Mouse (Mus musculus): ENCODE measurements around the gene Ubl7. TPM values are rescaled to one million over a fixed set of nuclear protein-coding genes. Genes with fewer than 3 reads are reported as not detected.

Ubl7 gene
- polyA plus RNA-seq, 1 experiment from 2014 or later: 115 TPM

DNA sequence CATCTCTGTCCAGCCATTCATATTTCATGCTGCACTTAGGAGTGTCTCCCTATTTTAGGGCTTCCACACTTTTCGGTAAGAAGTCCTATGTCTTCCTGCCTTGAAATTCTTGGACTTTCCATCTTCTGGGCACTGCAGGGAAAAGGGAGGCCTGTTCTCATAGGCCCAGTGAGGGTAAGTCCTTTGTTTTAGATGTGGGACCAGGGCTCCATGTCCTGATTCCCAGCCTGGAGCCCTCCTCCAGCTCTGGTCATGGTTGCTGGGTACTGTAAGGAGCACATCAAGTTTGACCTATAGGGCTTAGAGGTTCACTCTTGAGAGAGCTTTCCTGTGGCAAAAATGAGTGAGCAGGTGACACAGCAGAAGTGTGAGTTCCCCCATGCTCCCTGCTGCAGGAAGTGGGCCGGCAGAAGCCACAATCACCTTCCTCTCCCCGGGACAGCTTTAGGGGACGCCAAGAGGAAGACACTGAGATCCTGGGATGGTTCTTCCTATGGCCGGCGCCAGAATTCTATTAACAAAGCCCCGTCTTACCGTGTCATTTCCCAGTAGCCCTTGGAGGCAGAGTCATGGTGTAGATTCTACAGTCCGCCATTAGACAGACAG, 57.5 kb downstream of the Ubl7 start:
- ATAC-seq (replicated peaks; ENCODE audit: insufficient number of reproducible peaks, low FRiP score, low TSS enrichment, low read depth) (no peak), DNase-seq (ENCODE audit: low spot score) (no peak)
- Histone ChIP-seq H3K27me3 (ENCODE audit: control insufficient read depth, insufficient read depth, low read length) (no peaks in the 10 kb centered on the region), H3K9me3 (replicated peaks; ENCODE audit: control insufficient read depth, low read length) (no peaks in the 10 kb centered on the region), H3K4me1 (ENCODE audit: control insufficient read depth, insufficient read depth, low read length) (peaks cover 7% of the 10 kb centered on the region; the same call in 1 of the 2 replicates), H3K9ac (replicated peaks; ENCODE audit: low read length) (no peak overlapping the region), H3K4me3 (ENCODE audit: low read depth, low read length) (no peak overlapping the region), H3K27ac (replicated peaks; ENCODE audit: low read depth, low read length) (no peak overlapping the region), H3K36me3 (replicated peaks; ENCODE audit: control insufficient read depth, insufficient read depth, low read depth, low read length) (no peaks in the 10 kb centered on the region), H3K4me2 (ENCODE audit: low read depth, low read length) (no peak overlapping the region)
- WGBS: 88% methylated on average over 9 of the region's 9 CpGs

DNA sequence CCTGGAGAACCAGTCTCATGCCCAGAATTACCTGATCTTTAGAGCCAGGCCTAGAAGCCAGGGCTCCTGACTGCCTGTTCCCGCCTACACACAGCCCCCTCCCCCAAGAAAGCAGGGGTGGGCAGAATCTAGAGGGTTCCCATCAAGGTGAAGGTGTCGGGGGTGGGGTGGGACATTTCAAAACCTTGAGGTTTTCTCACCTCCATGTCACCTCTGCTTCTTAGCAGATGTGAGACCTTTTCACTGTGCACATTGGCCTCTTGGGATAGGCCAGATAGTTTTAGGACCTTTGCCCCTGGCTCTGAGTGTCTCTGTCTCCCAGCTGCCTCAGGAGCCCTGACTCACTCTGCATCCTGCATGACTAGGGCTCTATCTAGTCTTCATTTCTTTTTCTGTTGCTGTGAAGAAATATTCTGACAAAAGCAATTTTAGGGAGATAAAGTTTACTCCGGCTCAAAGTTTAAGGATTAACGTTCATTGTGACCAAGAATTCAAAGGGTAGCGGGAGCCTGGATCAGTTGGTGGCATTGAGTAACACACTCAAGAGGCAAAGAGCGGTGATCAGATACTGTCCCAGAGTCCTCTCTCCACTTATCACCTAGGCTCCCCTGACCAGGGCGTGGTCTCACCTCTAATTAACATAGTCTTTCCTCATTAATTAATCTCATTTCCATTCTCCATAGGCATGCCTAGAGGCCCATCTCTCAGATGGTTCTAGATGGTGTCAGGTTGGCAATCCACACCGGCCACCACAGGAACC, 58.2 kb downstream of the Ubl7 start:
- H3K27me3 ChIP-seq (ENCODE audit: control insufficient read depth, insufficient read depth, low read length): no peaks in the 10 kb centered on the region
- H3K9me3 ChIP-seq (replicated peaks; ENCODE audit: control insufficient read depth, low read length): no peaks in the 10 kb centered on the region
- no peaks in the 10 kb centered on the region for H3K36me3 ChIP-seq (replicated peaks; ENCODE audit: control insufficient read depth, insufficient read depth, low read depth, low read length)
- no peak overlapping the region for H3K27ac ChIP-seq (replicated peaks; ENCODE audit: low read depth, low read length)
- no peak overlapping the region for H3K4me3 ChIP-seq (ENCODE audit: low read depth, low read length)
- peaks cover 7% of the 10 kb centered on the region; the same call in 1 of the 2 replicates for H3K4me1 ChIP-seq (ENCODE audit: control insufficient read depth, insufficient read depth, low read length)
- ATAC-seq (replicated peaks; ENCODE audit: insufficient number of reproducible peaks, low FRiP score, low TSS enrichment, low read depth): no peak
- WGBS: 88% methylated on average over 8 of the region's 8 CpGs
- no peak overlapping the region for H3K9ac ChIP-seq (replicated peaks; ENCODE audit: low read length)
- DNase-seq (ENCODE audit: low spot score): no peak
- no peak overlapping the region for H3K4me2 ChIP-seq (ENCODE audit: low read depth, low read length)

DNA sequence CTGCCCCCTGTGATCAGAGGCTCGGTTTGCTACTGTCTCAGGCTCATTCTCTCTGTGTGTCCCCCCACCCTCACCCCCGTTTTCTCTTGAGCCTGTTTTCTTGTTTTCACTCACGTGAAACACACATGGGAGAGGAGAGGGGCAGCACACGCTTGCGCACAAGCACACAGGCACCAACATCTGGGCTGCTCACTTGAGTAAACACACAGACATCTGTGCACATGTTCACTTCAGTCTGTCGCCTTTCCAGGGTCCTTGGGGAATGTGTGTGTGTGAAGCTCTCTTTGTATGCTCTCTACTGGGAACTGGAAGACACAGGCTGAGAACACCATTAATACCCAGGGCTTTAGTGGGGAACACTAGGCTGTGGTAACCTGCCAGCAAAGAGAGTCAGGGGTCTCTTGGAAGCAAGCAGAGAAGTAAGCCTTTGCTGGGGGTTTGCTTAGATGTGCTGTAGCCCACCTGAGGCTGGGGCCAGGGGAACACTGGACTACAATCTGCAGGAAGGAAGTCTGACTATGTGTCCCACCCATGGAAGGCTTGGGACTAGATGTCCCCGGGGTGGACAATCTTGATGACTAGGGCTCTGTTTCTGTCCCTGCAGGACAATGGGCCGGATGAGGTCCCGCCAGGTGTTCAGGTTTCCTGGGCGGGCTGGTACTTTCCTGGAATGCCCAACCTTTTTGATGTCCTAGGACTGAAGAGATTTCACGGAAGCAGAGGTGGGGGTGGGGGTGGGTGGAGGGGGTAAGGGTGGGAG, 59.1 kb downstream of the Ubl7 start:
- H3K27ac ChIP-seq (replicated peaks; ENCODE audit: low read depth, low read length): no peak overlapping the region
- no peaks in the 10 kb centered on the region for H3K36me3 ChIP-seq (replicated peaks; ENCODE audit: control insufficient read depth, insufficient read depth, low read depth, low read length)
- ATAC-seq (replicated peaks; ENCODE audit: insufficient number of reproducible peaks, low FRiP score, low TSS enrichment, low read depth) (no peak), DNase-seq (ENCODE audit: low spot score) (no peak)
- no peaks in the 10 kb centered on the region for H3K27me3 ChIP-seq (ENCODE audit: control insufficient read depth, insufficient read depth, low read length)
- 72% methylated on average over 11 of the region's 11 CpGs for WGBS
- no peak overlapping the region for H3K9ac ChIP-seq (replicated peaks; ENCODE audit: low read length)
- no peak overlapping the region for H3K4me3 ChIP-seq (ENCODE audit: low read depth, low read length)
- H3K4me1 ChIP-seq (ENCODE audit: control insufficient read depth, insufficient read depth, low read length): peaks cover 7% of the 10 kb centered on the region; the same call in 1 of the 2 replicates
- H3K4me2 ChIP-seq (ENCODE audit: low read depth, low read length): no peak overlapping the region
- no peaks in the 10 kb centered on the region for H3K9me3 ChIP-seq (replicated peaks; ENCODE audit: control insufficient read depth, low read length)

DNA sequence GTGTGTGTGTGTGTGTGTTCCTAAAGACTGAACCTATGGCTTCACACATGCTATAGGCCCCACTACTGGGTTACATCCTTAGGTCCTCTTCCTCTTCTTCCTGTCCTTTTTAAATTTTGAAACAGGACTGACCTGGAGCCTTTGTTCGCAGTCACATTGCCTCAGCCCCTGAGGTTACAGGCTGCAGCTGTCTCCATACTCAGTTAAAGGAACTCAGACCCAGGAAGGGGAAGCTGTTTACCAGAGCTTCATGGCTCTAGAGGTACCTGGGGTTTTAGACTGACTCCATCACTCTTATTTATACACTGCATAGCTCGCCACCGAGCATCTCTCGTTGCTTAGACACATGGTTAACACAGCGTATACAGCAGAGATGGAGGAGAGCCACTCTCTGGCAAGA, 60.6 kb downstream of the Ubl7 start:
- H3K9me3 ChIP-seq (replicated peaks; ENCODE audit: control insufficient read depth, low read length): no peaks in the 10 kb centered on the region
- no peaks in the 10 kb centered on the region for H3K27me3 ChIP-seq (ENCODE audit: control insufficient read depth, insufficient read depth, low read length)
- no peak overlapping the region for H3K4me2 ChIP-seq (ENCODE audit: low read depth, low read length)
- no peak for ATAC-seq (replicated peaks; ENCODE audit: insufficient number of reproducible peaks, low FRiP score, low TSS enrichment, low read depth)
- H3K36me3 ChIP-seq (replicated peaks; ENCODE audit: control insufficient read depth, insufficient read depth, low read depth, low read length): no peaks in the 10 kb centered on the region
- no peak overlapping the region for H3K27ac ChIP-seq (replicated peaks; ENCODE audit: low read depth, low read length)
- no peak for DNase-seq (ENCODE audit: low spot score)
- no peak overlapping the region for H3K4me3 ChIP-seq (ENCODE audit: low read depth, low read length)
- peaks cover 7% of the 10 kb centered on the region; the same call in 1 of the 2 replicates for H3K4me1 ChIP-seq (ENCODE audit: control insufficient read depth, insufficient read depth, low read length)
- WGBS: 91% methylated on average over 5 of the region's 5 CpGs
- no peak overlapping the region for H3K9ac ChIP-seq (replicated peaks; ENCODE audit: low read length)

DNA sequence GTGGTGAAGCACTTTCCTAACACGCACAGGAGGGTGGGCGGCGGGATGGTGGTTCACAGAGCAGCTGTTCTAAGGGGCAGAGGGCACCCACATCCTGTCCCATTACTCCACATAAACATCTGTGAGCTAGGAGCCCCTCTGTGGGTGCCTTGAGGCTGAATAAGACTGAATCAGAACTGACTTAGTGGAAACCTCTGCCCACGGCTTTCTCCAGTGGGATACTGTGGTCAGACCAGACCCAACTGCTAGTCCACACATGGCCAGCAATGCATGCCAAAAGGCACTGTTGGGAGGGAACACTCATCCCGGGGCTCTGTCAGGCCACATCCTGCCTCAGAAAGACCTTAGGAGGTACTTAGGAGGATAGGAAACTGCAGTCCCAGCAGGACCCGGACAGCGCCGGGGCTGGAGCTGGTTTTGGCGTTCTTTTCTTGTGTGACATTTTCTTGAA, 61.4 kb downstream of the Ubl7 start:
- DNase-seq (ENCODE audit: low spot score): no peak
- Histone ChIP-seq H3K4me2 (ENCODE audit: low read depth, low read length) (no peak overlapping the region), H3K4me1 (ENCODE audit: control insufficient read depth, insufficient read depth, low read length) (peaks cover 7% of the 10 kb centered on the region; the same call in 1 of the 2 replicates), H3K27ac (replicated peaks; ENCODE audit: low read depth, low read length) (peak overlapping the region; percentile 35), H3K4me3 (ENCODE audit: low read depth, low read length) (no peak overlapping the region), H3K9me3 (replicated peaks; ENCODE audit: control insufficient read depth, low read length) (no peaks in the 10 kb centered on the region), H3K9ac (replicated peaks; ENCODE audit: low read length) (no peak overlapping the region; the same call in none of the 2 replicates), H3K36me3 (replicated peaks; ENCODE audit: control insufficient read depth, insufficient read depth, low read depth, low read length) (no peaks in the 10 kb centered on the region), H3K27me3 (ENCODE audit: control insufficient read depth, insufficient read depth, low read length) (no peaks in the 10 kb centered on the region)
- WGBS: 60% methylated on average over 9 of the region's 9 CpGs
- no peak for ATAC-seq (replicated peaks; ENCODE audit: insufficient number of reproducible peaks, low FRiP score, low TSS enrichment, low read depth)

DNA sequence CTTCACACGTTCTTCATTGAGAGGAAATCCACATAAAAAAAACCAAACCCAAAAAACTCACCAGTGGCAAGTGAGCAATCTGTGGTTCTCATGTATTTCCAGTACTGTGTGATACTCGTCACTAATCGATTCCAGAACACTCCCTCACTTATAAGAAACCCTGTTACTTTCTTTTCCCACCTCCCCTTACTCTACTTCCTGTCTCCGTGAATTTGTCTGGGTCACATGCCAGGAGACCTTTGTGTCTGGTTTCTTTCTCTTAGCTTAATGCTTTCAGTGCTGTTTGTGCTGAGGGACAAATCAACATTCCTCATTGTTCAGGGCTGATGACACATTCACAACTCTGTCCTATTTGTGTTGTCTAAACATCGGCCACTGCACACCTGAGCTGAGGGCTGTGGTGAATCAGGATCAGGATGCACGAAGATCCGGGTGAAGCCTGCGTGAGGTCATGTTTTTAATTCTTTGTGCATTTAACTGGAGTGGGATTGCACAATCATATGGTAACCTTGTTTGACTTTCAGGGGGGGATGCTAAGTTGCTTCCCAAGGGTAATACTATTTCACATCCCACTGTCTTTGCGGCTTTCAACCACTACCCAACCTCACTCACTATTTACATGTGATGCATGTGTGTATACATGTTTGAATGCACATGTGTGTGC, 62.1 kb downstream of the Ubl7 start:
- no peak for ATAC-seq (replicated peaks; ENCODE audit: insufficient number of reproducible peaks, low FRiP score, low TSS enrichment, low read depth)

DNA sequence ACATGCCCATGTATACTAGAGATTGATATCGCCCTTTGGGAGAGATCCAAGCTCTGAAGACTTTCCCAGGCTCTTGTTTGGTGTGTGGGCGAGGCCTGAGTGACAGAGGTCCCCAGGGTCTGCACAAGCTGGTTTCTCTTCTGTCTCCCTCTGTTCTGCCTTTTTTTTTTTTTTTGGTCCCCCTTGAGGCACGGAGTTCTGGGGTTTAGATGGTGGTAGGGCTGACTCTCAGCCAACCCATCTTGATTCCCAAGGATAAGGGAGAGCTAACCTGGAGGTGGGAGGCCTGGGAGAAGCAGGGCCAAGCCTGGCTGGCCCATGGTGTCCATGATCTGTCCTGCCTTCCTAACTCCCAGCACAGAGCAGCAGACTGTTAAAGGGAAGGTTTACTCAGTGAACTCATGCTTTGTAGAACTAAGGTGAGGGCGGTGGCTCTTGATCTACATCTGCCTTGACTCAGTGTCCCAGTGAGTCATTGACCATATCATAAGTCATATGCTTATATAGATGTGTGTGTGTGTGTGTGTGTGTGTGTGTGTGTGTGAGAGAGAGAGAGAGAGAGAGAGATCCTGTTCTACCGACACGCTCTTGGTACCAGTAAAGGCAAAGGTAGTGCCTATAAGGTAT, 62.8 kb downstream of the Ubl7 start:
- H3K36me3 ChIP-seq (replicated peaks; ENCODE audit: control insufficient read depth, insufficient read depth, low read depth, low read length): no peaks in the 10 kb centered on the region
- DNase-seq (ENCODE audit: low spot score) (no peak), ATAC-seq (replicated peaks; ENCODE audit: insufficient number of reproducible peaks, low FRiP score, low TSS enrichment, low read depth) (no peak)
- no peaks in the 10 kb centered on the region for H3K9me3 ChIP-seq (replicated peaks; ENCODE audit: control insufficient read depth, low read length)
- no peak overlapping the region for H3K4me2 ChIP-seq (ENCODE audit: low read depth, low read length)
- 84% methylated on average over 6 of the region's 6 CpGs for WGBS
- H3K27ac ChIP-seq (replicated peaks; ENCODE audit: low read depth, low read length): peak overlapping the region; percentile 35; the same call in 1 of the 2 replicates
- no peak overlapping the region for H3K9ac ChIP-seq (replicated peaks; ENCODE audit: low read length)
- H3K27me3 ChIP-seq (ENCODE audit: control insufficient read depth, insufficient read depth, low read length): no peaks in the 10 kb centered on the region
- no peak overlapping the region for H3K4me3 ChIP-seq (ENCODE audit: low read depth, low read length)
- peaks cover 7% of the 10 kb centered on the region; the same call in 1 of the 2 replicates for H3K4me1 ChIP-seq (ENCODE audit: control insufficient read depth, insufficient read depth, low read length)

More for the DNA sequence above, 62.1 kb downstream of the Ubl7 start:
- no peaks in the 10 kb centered on the region for H3K9me3 ChIP-seq (replicated peaks; ENCODE audit: control insufficient read depth, low read length)
- peak overlapping the region; percentile 35; the same call in 1 of the 2 replicates for H3K27ac ChIP-seq (replicated peaks; ENCODE audit: low read depth, low read length)
- peak; percentile 63 for DNase-seq (ENCODE audit: low spot score)
- no peak overlapping the region for H3K9ac ChIP-seq (replicated peaks; ENCODE audit: low read length)
- no peaks in the 10 kb centered on the region for H3K36me3 ChIP-seq (replicated peaks; ENCODE audit: control insufficient read depth, insufficient read depth, low read depth, low read length)
- H3K4me2 ChIP-seq (ENCODE audit: low read depth, low read length): no peak overlapping the region
- H3K27me3 ChIP-seq (ENCODE audit: control insufficient read depth, insufficient read depth, low read length): no peaks in the 10 kb centered on the region
- H3K4me3 ChIP-seq (ENCODE audit: low read depth, low read length): no peak overlapping the region
- WGBS: 37% methylated on average over 9 of the region's 9 CpGs
- peaks cover 7% of the 10 kb centered on the region; the same call in 1 of the 2 replicates for H3K4me1 ChIP-seq (ENCODE audit: control insufficient read depth, insufficient read depth, low read length)
